Comparison of ENCODE assay signal across 23 mouse cellular contexts in the genomic region with DNA sequence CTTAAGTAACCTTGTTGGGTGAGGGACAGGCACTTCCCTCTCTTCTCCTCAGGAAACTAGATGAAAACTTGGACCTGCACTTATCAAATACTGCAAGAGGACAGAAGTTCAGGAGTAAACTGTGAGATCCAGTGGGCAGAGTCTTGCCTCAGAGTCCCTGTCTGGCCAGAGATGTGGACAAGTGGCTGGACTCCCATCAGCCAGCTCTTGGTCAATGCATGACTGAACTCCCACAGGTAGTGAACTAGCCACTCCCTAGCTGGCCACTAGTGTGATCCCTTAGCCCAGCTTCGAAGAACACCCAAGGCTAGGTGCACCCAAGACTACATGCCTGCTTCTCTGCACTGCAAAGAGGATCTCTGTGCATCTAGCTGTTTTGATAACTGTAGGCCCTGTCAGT.
"Had no signal": no experiment of that assay in that cellular context is flagged by ENCODE, and none has a peak within 500 bp of the region (broad histone marks: within the 10 kb centered on the region; RNA-seq: fewer than 3 reads in every experiment).

No protein-coding gene starts in this region.

- H3K36me3 ChIP-seq: limb, embryonic 10.5 days; limb, embryonic 13.5 days; midbrain, embryonic 12.5 days; midbrain, embryonic 15.5 days; neural tube, embryonic 12.5 days; neural tube, embryonic 15.5 days had no signal

- ATAC-seq: hindbrain, postnatal 0 days; inflammation-experienced regulatory T-cells, adult 6 months; intestine, embryonic 16.5 days; liver, postnatal 0 days; lung, postnatal 0 days; midbrain, embryonic 15.5 days had no signal

- H3K27ac ChIP-seq: hindbrain, postnatal 0 days; layer of hippocampus, adult 2 months; limb, embryonic 10.5 days; limb, embryonic 13.5 days; liver, embryonic 14.5 days; macrophage; midbrain, embryonic 12.5 days; midbrain, embryonic 15.5 days; neural tube, embryonic 12.5 days; neural tube, embryonic 15.5 days; stomach, postnatal 0 days had no signal

- H3K4me1 ChIP-seq: limb, embryonic 10.5 days; limb, embryonic 13.5 days; midbrain, embryonic 12.5 days; midbrain, embryonic 15.5 days; neural tube, embryonic 12.5 days; neural tube, embryonic 15.5 days had no signal

- H3K4me2 ChIP-seq: limb, embryonic 13.5 days; lung, embryonic 14.5 days; midbrain, embryonic 12.5 days; midbrain, embryonic 15.5 days; neural tube, embryonic 12.5 days; neural tube, embryonic 15.5 days had no signal

- H3K9me3 ChIP-seq: limb, embryonic 10.5 days; limb, embryonic 13.5 days; midbrain, embryonic 12.5 days; midbrain, embryonic 15.5 days; neural tube, embryonic 12.5 days; neural tube, embryonic 15.5 days had no signal

- H3K27me3 ChIP-seq: limb, embryonic 13.5 days; midbrain, embryonic 12.5 days; midbrain, embryonic 15.5 days; neural tube, embryonic 12.5 days; neural tube, embryonic 15.5 days had no signal

- H3K9ac ChIP-seq: limb, embryonic 13.5 days; liver, embryonic 14.5 days; liver, postnatal 0 days; lung, embryonic 14.5 days; midbrain, embryonic 12.5 days; midbrain, embryonic 15.5 days; neural tube, embryonic 12.5 days; neural tube, embryonic 15.5 days had no signal

- H3K4me3 ChIP-seq: layer of hippocampus, adult 2 months; limb, embryonic 10.5 days; limb, embryonic 13.5 days; midbrain, embryonic 12.5 days; midbrain, embryonic 15.5 days; neural tube, embryonic 12.5 days; neural tube, embryonic 15.5 days had no signal

- DNase-seq: layer of hippocampus, adult 9-11 months; liver; liver, postnatal 0 days; lung, embryonic 14.5 days; right cerebral cortex, adult 18-20 months; right cerebral cortex, postnatal 14 days; right cerebral cortex, postnatal 4 days; thymus, adult 2 months; thymus, postnatal 25 days had no signal
